Mouse (Mus musculus) liver, adult 2 months (tissue): Measurements from ENCODE around the gene Bmpr1a. TPM values are rescaled to one million over a fixed set of nuclear protein-coding genes. Genes with fewer than 3 reads are reported as not detected.

Source experiments
- DNase-seq: peaks from one replicate; pipeline ENCODE4 v3.0.0-alpha.2; 2011; ENCODE audit warnings: low read depth, low spot score; ENCODE audit errors: extremely low read depth
- H3K27ac ChIP-seq: fragments of 200-500 bp; replicated peaks from 2 replicates; pipeline ENCODE4 v1.5.1; 2012; ENCODE audit warnings: low read depth, mild to moderate bottlenecking, control low read depth, inconsistent platforms, low read length; ENCODE audit not compliant: insufficient read depth
- H3K27me3 ChIP-seq: fragments of 200-500 bp; 2 replicates; pipeline ENCODE4 v1.6.1; 2012; ENCODE audit warnings: mild to moderate bottlenecking, moderate library complexity, low read length, inconsistent platforms; ENCODE audit not compliant: control insufficient read depth, insufficient read depth
- H3K36me3 ChIP-seq: fragments of 200-500 bp; 2 replicates; pipeline ENCODE4 v1.6.1; 2012; ENCODE audit warnings: low read length, inconsistent platforms; ENCODE audit not compliant: control insufficient read depth, insufficient read depth
- H3K4me1 ChIP-seq: fragments of 200-500 bp; 2 replicates; pipeline ENCODE4 v1.6.1; 2011; ENCODE audit warnings: low read length; ENCODE audit not compliant: control insufficient read depth, insufficient read depth
- H3K4me3 ChIP-seq: fragments of 200-500 bp; 2 replicates; pipeline ENCODE4 v1.5.1; 2011; ENCODE audit warnings: low read depth, mild to moderate bottlenecking, control low read depth, low read length, moderate library complexity; ENCODE audit not compliant: insufficient read depth
- H3K79me2 ChIP-seq: fragments of 200-500 bp; 2 replicates; pipeline ENCODE4 v1.6.1; 2012; ENCODE audit warnings: inconsistent platforms, mild to moderate bottlenecking, low read length, moderate library complexity; ENCODE audit not compliant: control insufficient read depth, insufficient read depth
- H3K9ac ChIP-seq: fragments of 200-500 bp; 2 replicates; pipeline ENCODE4 v1.6.1; 2012; ENCODE audit warnings: low read depth, mild to moderate bottlenecking, control low read depth, inconsistent platforms, low read length
- CTCF ChIP-seq: fragments of 200-500 bp; IDR thresholded peaks from 2 replicates; pipeline ENCODE4 v1.5.1; 2011; ENCODE audit warnings: low read depth, low read length, control low read depth
- POLR2A ChIP-seq: fragments of 200-500 bp; IDR thresholded peaks from 2 replicates; pipeline ENCODE4 v1.6.1; 2011; ENCODE audit warnings: low read length, control low read depth; ENCODE audit not compliant: insufficient read depth; ENCODE audit errors: extremely low read depth
- WGBS: fragments of 180-500 bp; shearing (Covaris S2); methylation state at CpG from one replicate; pipeline ENCODE4 v1.1.7; 2018; 5-methylcytosine and 5-hydroxymethylcytosine counted together
- polyA plus RNA-seq: library from polyadenylated mRNA; depleted of rRNA; stranded (reverse); fragments of >200 nt; gene quantifications from 2 replicates; pipeline ENCODE4 v1.2.3, GENCODE M21; 2012
- total RNA-seq: library from RNA; depleted of rRNA; stranded (reverse); fragments of >200 nt; gene quantifications from 2 replicates; pipeline ENCODE4 v1.2.3, GENCODE M21; 2014

Gene Bmpr1a
- total and polyA plus RNA-seq, 2 experiments: 4.5 to 20.4 TPM

- no peak overlapping the region for H3K9ac ChIP-seq
- TF ChIP-seq CTCF (no peak; the same call in 1 of the 2 replicates), POLR2A (no peak)
- H3K27me3 ChIP-seq: no peaks in the 10 kb centered on the region
- WGBS: 63% methylated on average over 8 of the region's 8 CpGs
- peaks cover 32% of the 10 kb centered on the region for H3K4me1 ChIP-seq
- H3K36me3 ChIP-seq: no peaks in the 10 kb centered on the region
- no peak for DNase-seq
- peaks cover 21% of the 10 kb centered on the region for H3K79me2 ChIP-seq
- H3K4me3 ChIP-seq: no peak overlapping the region
- no peak overlapping the region for H3K27ac ChIP-seq
Observed at GRCm38 (mm10) chr14:34486169-34486568, 17.0 kb downstream of the Bmpr1a start.

DNA sequence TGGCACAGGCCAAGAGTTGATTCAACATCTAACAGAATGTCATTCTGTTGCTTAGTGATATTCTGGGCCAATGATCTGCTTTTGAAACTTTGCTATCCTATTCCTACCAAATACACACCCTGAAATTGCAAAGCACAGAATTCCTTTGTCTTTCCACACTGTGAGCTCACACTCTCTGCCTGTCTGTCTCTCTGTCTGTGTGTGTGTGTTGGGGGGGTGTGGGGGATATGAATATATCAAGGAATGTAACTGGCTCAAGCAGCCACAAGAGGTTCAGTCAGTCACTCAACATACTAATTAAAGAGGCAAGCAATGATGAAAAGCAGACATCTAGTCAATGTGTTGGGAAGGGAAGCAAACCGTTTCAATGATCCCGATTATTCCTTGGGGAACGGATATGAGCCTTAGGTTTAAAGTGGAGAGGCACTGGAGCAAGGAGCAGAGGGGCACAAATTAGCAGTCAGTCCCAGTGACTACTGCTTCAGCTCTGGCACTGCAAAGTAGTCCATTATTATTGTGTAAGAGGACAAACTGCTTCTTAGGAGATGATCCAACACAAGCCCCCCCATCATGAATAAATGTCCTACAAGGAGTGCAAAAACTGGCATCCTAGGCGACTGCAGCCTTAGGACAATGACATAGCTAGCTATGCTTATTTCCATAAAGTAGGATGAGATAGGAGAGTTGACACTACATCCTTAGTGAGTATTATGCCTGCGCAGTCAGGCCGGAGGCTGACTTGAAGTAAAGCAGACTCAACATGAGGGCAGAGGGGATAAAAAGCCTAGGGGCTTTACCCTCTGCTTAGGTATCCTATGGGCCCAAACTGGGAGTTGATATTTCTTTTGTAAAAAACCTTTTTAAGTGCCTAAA lies 19.4 kb downstream of the Bmpr1a start:
- no peaks in the 10 kb centered on the region for H3K36me3 ChIP-seq
- TF ChIP-seq CTCF: no peak
- no peak for TF ChIP-seq POLR2A
- no peak overlapping the region for H3K27ac ChIP-seq
- 78% methylated on average over 6 of the region's 6 CpGs for WGBS
- no peak overlapping the region for H3K9ac ChIP-seq
- H3K79me2 ChIP-seq: peaks cover 25% of the 10 kb centered on the region
- no peak for DNase-seq
- peaks cover 24% of the 10 kb centered on the region for H3K4me1 ChIP-seq
- H3K4me3 ChIP-seq: no peak overlapping the region
- H3K27me3 ChIP-seq: no peaks in the 10 kb centered on the region

DNA sequence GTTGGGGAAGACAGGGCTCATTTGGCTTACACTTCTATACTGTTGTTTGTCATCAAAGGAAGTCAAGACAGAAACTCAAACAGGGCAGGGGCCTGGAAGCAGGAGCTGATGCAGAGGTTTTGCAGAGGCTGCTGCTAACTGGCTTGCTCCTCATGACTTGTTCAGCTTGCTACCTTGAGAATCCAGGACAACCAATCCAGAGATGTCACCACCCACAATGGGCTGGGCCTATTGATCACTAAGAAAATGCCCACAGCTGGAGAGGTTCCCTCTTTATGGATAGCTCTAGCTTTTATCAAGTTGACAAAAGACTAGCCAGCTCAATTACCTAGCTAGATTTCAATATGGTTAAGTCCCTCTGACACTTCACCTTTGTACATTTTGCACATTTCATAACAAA lies 31.6 kb downstream of the Bmpr1a start:
- TF ChIP-seq CTCF: no peak
- TF ChIP-seq POLR2A: no peak
- H3K36me3 ChIP-seq: no peaks in the 10 kb centered on the region
- no peaks in the 10 kb centered on the region for H3K27me3 ChIP-seq
- no peak overlapping the region for H3K4me3 ChIP-seq
- peaks cover 15% of the 10 kb centered on the region; the same call in 1 of the 2 replicates for H3K79me2 ChIP-seq
- H3K9ac ChIP-seq: no peak overlapping the region
- H3K4me1 ChIP-seq: peaks cover 11% of the 10 kb centered on the region
- peak; percentile 81 for DNase-seq
- no peak overlapping the region for H3K27ac ChIP-seq

DNA sequence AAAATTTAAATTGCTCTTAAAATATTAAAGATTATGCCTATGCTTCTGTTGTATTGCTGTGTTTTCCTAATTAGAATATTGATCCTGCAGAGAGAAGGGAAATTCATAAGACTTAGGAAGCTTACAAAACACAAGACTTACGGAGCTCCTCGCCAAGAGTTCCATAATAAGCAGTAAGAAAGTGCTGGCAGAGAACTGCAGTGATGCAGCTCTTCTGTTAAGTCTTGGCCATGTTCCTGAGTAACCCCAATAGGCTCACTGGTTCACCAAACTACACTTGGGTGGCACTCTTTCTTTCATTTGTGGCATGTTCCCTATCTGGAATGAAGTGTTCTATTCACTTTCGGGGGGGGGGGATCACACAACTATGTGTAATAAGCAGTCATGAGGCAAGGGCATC lies 36.9 kb downstream of the Bmpr1a start:
- peaks cover 25% of the 10 kb centered on the region; the same call in 1 of the 2 replicates for H3K79me2 ChIP-seq
- peaks cover 7% of the 10 kb centered on the region for H3K4me1 ChIP-seq
- 64% methylated on average over 3 of the region's 3 CpGs for WGBS
- H3K27me3 ChIP-seq: no peaks in the 10 kb centered on the region
- no peak overlapping the region for H3K4me3 ChIP-seq
- H3K27ac ChIP-seq: no peak overlapping the region
- TF ChIP-seq CTCF: no peak
- no peak for TF ChIP-seq POLR2A
- no peak for DNase-seq
- no peaks in the 10 kb centered on the region for H3K36me3 ChIP-seq
- no peak overlapping the region for H3K9ac ChIP-seq

GRCm38 (mm10) chr14:34459386-34459785 lies 43.8 kb downstream of the Bmpr1a start:
- TF ChIP-seq POLR2A: no peak
- no peak for TF ChIP-seq CTCF
- WGBS: 84% methylated on average over 2 of the region's 2 CpGs
- Histone ChIP-seq H3K4me3 (no peak overlapping the region), H3K79me2 (peaks cover 10% of the 10 kb centered on the region), H3K9ac (no peak overlapping the region), H3K27ac (no peak overlapping the region), H3K36me3 (peaks cover 5% of the 10 kb centered on the region; the same call in 1 of the 2 replicates), H3K4me1 (no peaks in the 10 kb centered on the region; the same call in 1 of the 2 replicates), H3K27me3 (no peaks in the 10 kb centered on the region)
- DNase-seq: peak; percentile 30

DNA sequence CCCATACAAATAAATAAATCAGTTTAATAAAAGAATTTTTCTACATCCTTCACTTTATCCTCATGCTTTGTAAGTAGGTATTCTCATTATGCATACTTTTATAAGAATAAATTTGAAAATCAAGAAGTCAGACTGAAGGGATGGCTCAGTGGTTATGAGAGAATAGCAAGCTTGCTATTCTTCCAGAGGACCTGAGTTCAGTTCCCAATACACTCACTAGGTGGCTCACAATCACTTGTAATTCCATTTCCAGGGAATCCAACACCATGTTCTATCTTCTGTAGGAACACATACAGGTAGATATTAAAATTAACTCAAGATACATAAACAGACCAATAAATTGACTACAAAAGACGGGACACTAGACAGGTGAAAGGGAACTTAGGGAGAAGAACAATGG lies 44.3 kb downstream of the Bmpr1a start:
- no peak overlapping the region for H3K9ac ChIP-seq
- H3K27ac ChIP-seq: no peak overlapping the region
- 63% methylated on average over 1 of the region's 1 CpGs for WGBS
- no peak overlapping the region for H3K4me3 ChIP-seq
- H3K27me3 ChIP-seq: no peaks in the 10 kb centered on the region
- peak; percentile 75 for DNase-seq
- peaks cover 8% of the 10 kb centered on the region for H3K79me2 ChIP-seq
- peaks cover 5% of the 10 kb centered on the region; the same call in 1 of the 2 replicates for H3K36me3 ChIP-seq
- TF ChIP-seq CTCF: no peak
- no peak for TF ChIP-seq POLR2A
- H3K4me1 ChIP-seq: no peaks in the 10 kb centered on the region; the same call in 1 of the 2 replicates
